Mouse (Mus musculus) MEL-GATA-1-ER (cell line): ENCODE data around the gene Itga5.
A peak's percentile ranks its signal among the peaks of the same experiment; 100 is the strongest.

ENCODE experiments used
- DNase-seq: peaks from one replicate; pipeline ENCODE4 v3.0.0-alpha.2; 2012; ENCODE audit warnings: low read depth; ENCODE audit errors: extremely low read depth

Gene Itga5

DNA sequence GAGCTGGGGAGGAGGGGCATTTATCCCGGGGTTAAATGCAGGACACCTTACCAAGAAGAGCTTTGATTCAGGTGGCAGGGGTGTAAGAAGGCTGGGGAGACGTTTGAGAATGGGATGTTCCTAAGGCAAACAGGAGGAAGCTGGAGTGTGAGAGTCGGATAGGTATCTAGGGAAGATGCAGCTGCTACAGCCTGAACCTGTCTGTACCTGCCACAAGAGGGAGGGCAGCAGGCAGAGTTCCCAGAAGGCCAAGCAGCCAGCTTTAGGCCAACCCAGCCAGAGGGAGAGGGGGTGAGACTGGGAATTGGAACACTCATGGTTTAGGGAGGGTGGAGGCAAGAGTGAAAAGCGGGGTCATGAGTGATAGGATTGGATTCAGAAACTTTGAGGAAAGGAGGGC is 25.8 kb downstream of the Itga5 start:
- no peak for DNase-seq

DNA sequence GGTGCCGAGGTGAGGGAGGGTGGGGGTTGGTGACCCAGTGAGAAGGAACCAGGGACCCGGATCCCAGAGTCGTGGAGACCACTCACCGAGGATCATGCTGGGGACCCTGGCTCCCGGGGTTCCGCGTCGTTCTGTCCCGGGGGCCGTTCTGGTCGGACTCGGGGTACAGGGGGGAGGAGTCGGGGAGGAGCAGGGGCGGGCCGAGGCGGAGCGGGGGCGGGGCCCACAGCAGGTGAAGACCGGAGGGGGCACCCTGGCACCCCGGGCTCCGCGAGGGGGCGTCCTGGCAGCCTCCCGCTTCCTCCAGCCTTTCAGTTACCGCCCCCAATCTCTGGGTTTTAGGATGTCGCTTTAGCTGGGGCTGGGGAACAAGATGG is 26.6 kb downstream of the Itga5 start, which contains the start of gene Zfp385a:
Gene Zfp385a, minus strand, starts transcription at position 133 of the 377 bp plus-strand sequence.
- DNase-seq = no peak

DNA sequence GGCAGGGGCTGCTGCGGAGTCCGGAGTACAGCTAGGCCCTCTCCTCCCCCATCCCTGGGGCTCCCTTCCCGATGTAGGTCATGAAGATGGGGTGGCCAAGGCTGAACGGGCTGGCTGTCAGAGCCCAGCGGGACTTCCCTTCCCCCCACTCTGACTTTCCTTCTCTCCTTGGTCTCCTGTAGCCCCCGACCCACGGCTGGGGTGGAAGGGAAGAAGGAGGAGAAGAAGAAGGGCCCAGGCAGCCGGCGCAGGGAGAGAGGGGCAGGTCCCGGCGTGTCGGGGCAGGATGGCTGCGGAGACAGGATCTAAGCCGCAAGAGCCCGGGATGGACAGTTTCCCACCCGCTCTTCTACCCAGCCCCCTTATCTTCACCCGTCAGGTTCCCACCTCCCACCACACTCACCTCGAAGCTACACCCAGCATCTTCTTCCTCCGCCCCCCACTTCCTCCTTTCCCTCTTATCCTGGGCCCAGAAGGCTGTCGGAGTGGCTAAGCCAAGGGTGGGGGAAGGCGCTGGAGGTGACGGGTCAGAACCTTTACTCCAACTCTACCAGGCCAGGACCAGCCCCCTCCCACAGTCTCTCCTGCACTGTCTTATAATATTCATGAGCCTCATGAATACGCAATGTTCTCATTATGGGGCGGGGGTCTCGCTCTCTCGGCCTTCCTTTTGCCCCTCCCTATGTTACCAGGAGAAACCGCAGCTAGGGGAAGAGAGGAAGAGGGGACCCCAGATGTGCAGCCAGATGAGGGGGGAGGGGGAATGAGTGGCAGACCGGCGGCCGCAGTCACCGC is 27.2 kb downstream of the Itga5 start:
- DNase-seq = peak; percentile 90

DNA sequence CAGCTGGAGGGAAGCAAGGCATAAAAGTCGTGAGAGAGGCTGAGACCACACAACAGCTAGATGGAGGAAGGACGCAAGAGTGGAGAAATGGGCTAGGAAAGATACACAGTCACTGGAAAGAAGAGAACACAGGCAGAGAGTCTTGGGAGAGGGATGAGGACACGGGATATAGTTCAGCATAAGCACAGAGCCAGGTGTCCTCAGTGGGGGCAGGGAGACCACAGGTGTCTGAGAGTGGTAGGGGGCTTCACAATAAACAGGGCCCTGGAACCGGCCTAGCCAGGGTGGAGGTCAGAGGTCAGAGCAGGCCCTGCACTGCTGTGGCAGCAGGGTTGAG is 27.8 kb downstream of the Itga5 start:
- DNase-seq = no peak

DNA sequence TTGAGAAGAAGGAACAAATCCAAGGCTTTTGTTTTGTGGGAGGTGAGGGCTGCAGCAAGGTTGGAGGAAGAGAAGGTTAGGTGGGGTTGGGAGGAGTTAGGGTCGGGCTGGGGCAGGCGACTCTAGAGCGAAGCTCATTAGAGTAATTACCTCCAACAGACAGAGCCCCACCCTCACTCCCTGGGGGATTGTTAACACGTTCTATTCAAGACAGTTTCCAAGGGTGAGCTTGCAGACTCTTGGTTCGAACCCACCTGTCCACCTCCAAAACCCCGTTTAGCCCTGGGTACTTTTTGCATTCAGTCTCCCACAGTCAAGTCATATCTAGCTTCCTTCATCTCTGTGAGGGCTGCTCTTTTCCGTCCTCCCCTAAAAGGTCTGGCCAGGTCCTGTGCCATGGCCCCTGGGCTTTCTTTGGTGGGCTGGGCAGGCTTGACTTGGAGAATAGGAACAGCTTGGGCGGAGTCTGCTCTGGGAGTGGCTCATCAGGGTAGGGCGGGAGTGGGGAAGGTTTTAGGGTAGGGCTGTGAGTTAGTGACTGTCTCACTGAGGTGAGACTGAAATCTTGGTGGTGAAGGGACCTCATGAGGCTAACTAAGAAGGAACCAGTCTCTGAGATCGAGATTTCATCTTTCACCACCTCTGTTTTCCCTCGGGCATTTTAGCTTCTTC is 29.4 kb downstream of the Itga5 start:
- no peak for DNase-seq

DNA sequence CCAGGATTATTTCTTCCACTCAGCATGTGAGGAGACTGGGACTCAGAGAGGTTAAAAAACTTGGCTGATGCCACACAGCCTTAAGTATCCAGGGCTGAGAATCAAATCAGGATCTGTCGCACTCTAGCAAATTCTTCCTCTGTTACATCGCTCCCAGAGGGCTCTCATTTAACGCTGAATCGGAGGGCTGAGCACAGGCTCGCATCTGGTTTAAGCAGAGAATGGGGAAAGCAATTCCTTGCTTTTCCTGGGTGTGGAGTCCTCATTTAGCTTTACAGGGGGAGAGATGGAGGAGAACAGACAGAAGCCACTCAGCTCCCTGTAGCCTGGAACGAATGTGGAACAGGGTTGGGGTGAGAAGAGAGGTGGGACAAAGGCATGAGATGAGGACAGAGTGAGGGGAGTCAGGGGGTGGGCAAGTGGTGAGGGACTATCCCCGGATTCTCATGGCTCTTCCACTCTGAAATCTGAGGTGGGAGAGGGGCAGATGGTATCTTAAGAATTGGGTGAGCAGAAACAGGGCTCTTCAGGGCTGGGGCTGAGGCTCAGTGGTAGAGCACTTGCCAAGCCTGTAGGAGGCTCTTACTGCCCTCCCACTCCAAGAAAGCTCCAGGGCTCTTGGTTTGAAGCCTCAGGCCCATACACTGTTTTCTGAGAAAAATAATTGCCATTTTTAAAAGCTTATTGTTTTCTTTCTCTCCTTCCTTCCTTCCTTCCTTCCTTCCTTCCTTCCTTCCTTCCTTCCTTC is 30.9 kb downstream of the Itga5 start:
- DNase-seq = no peak

DNA sequence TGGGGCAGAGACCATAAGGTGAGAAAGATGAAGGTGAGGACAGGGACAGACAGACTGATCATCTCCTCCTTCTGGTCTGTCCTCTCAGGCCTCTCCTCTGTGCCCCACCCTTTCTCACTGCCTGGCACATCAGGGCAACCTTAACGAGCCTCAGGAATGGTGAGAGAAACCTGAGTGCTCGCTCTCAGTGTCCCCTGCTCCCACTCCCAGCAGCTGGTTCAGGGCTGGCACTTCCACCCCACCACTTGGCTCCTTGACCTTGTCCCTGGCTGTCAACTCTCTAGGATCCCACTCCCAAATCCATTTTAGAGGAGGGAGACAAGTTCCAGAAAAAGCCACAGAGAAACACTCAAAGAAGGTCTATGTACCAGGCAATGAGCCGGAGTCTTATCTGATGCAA is 31.5 kb downstream of the Itga5 start:
- DNase-seq = no peak

DNA sequence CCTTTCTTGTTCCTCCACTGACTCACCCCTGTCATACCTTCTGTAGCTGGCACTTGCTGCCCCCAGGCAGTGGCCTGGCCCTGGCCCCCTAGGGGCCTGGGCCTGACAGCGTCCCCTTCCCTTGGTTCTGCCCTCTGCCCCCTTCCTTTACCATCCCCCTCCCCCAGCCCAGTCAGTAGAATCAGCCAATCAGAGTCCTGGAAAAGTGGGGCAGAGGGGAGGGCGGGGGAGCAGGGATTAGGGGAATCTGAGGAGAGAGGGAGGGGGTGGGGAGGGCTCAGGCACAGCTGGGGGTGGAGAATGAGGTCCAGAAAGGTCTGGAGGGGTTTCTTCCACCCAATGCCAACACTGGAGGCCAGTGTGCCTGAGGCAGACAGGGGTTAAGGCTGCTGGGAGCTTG is 32.4 kb downstream of the Itga5 start:
- DNase-seq = no peak

DNA sequence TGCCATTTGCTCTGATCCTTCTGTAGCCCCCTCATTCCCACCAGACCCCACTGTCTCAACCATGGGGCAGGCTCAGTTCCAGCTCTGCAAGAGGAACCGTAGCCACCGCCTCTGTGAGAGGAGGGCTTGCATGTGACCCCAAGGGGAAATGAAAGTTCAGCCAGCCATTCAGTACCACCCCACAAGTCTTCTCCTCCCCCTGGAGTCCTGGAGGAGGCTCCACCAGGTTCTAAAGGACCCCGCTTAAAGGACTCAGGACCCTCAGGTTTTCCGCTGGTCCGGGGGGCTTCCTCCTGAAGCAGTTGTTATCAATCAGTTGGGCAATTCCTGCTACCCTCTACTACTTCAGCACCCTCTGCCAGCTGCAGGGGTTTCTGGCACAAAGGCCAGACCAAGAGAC is 32.8 kb downstream of the Itga5 start:
- no peak for DNase-seq

DNA sequence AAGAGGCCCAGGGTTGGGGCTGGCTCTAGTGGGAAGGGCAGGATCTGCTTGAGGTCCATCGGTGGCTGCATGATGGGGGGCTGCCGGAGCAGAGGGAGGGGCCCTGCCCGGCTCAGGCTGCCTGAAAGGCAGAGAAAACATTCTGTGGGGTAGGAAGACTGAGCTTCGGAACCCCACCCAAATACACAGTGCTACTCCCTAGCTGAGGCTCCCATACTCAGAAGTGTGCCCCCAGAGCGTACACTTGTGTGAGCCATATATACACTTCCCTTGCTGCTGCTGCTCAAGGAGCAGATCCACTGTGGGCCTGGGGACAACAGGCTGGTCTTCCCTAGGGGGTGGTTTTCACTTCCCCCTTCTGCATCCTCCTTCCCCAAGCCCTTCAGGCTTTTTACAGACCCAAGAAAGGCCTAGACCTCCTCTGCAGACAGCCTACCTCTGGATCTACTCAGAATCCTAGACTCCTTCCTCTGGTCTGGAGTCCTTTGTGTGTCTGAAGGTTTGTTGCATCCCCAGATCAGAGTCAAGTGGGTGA is 33.4 kb downstream of the Itga5 start:
- DNase-seq = no peak

DNA sequence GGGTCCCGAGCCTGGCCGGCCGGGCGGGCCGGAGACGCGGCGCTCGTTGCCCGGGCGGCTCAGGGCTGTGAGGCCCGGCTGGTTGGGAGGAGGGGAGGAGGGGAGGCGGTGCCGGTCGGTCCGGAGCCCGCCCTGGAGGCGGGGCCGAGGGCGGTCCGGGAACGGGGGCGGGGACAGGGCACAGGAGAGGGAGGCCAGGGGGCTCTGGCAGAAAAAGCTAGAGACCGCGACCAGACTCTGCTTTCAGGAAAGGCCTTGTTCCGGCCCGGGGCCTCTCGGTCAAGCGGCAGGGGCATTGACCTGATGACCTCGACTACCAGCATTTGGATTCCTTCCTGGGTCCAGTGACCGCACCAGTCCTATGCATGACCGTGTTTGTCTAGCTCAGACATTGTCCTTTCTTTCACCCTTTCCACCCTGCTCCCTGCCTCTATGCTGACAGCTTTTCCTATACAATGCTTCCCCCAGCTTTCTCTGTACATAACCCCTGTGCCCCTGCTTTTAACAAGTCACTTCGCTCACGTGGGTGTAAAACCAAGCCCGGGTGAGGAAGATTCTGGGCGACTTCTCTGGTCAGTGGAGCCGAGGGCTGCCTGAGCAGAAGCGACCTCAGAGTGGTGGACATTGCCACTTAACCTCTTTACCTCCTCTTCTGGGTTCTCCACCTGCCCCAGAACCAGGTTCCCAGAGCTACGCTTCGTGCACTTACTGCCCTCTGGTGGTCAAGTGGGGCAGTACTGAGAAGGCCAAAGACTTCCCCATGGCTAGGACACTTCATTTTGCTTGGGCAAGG is 42.9 kb downstream of the Itga5 start:
- DNase-seq = no peak

DNA sequence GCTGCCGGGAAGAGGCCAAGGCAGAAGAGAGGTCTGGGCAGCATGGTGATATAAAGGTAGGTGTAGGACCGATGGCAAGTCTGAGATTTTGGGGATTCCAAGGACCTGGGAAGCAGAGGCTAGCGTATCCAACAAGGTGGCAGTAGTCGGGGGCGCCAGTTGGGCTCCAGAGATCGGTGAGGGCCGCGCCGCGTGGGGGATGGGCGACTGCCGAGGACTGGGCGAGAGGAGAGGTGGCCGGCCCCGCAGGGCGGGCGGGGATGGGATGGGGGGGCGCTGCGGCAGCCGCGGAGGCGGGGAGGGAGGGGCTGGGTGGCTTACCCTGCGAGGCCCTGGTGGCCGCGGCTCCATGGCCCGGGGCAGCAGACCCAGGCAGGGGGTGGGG is 43.5 kb downstream of the Itga5 start:
- DNase-seq = no peak

DNA sequence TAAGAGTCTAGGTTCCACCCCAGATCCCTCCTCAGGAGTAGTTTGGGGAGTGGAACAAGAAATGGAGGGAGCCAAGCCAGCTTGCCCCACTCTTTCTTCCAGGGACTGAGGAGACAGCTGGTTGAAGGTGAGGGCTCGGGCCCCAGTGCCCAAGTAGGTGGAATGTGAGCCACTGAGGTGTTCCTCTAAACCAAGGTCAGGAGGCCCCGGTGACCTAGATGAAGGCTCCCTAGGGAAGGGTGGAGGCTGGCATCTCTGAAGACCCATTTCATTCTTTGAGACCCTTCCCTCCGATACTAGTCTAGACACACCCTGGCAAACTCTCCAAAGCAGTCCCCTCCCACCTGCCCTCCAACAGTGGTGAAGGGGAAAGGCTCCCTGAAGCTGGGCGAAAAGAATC is 44.2 kb downstream of the Itga5 start:
- DNase-seq = no peak

DNA sequence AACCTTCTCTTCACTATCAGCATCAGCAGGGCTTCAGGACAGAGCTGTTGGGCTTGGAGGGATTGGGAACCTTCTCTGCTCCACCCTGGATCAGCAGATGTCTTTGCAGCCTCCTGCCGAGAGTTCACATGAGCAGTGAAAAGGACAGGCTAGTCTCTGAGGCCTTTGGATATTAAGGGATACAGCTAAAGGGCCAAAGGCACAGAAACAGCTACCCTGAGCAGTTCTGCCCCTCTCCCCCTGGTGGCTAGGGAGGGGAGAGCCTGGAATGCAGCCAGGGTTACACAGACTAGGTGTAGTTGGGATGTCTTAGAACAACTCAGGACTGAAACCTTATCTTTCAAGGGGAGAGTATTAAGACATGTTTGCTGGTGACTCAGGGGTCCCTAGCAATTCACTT is 45.5 kb downstream of the Itga5 start:
- no peak for DNase-seq

DNA sequence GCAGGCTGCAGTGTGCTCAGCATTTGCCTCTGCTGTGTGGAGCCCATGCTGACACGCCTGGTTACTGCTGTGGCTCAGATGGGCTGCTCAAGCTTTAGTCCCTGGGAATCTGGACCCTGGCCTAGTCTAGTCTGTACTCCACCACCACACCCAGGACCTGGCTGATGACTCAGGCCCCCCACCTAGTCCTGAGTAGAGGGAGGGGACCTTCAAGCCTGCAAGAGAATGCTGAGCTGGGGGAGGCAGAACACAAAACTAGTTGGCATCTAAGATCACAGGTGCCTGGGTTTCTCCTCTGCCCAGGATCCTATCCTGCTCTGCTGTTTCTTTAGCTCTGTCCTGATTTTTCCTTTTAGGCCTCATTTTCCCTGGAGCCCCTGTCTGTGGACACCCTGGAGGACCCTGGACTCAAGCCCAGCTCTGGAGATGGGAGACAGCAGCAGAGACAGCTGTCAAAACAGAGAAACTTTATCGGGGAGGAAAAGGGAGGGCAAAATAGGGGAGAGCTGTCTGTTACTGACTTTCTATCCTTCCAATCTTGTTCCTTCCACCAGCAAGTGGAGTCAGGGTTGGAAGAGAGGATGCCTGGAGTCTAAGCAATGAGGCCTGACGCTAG is 48.3 kb downstream of the Itga5 start:
- no peak for DNase-seq

DNA sequence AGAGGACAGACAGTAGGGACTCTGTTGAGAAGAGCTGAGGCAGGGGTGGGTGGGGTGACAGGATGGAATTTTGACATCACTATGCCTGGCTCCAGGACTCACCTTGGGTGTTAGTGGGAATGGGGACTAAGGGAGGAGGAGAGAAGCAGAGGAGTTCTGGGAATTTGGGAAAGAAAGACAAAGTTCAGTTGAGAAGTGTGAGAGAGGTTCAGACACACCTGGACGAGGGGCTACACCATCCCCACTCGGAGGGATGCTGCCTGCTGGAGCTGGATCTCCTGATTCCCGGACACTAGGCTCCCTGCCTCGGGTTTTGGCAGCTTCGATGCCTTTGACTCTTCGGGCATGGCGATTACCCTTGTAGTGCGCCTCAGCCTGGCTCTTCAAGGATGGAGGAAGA is 48.8 kb downstream of the Itga5 start:
- DNase-seq = no peak

DNA sequence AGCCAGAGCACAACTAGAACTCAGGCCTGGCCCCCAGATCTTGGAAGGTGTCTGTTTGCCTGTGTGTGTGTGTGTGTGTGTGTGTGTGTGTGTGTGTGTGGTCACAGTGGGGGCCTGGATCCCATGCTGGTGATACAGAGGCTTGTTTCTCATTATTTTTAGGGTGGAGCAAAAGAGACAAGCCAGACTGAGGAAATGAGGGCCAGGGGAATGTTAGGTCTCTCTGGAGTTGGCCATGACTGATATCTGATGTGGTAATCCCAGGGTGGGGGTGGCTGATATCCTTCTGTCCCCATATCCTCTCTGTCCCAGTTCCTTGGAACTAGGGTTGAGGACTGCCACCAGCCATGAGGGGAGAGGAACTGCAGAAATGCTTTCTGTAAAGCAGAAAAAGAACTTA is 49.4 kb downstream of the Itga5 start:
- DNase-seq = no peak

DNA sequence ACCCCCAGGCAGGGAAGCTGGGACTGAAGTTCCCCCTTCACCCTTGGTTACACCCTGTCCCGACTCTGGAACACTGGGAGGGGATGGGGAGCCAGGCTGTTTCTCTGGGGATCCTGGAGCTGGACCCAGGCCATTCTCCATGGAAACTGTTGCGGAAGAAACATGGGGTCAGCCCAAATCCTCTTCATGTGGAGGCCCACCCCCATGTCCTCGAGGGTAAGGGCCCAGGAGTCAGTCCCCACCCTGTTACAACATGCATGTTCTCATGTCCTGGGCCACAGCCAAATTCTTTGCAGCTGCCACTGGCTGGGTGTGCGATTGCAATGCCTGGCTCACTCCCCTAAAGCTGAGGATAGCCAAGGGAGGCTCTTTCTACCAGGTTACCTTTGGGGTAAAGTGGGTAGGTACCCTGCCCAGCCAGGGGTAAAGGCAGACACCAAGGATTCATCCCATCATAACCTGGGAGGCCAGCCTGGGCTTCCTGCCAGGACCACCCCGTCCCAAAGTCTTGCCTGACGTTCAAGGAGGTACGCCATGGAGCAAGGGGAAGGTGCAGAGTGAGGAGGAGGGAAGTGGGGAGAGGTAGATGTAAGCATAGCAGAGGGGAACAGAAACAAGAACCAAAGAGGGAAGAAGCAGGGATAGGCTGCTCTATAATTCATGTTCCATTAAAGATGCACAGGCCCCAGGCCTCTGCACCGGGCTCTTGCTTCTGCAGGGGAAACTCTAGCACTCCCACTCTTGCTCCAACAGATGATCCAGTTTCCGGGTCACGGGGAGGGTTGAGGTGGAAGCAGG is 50.4 kb downstream of the Itga5 start:
- DNase-seq = no peak

DNA sequence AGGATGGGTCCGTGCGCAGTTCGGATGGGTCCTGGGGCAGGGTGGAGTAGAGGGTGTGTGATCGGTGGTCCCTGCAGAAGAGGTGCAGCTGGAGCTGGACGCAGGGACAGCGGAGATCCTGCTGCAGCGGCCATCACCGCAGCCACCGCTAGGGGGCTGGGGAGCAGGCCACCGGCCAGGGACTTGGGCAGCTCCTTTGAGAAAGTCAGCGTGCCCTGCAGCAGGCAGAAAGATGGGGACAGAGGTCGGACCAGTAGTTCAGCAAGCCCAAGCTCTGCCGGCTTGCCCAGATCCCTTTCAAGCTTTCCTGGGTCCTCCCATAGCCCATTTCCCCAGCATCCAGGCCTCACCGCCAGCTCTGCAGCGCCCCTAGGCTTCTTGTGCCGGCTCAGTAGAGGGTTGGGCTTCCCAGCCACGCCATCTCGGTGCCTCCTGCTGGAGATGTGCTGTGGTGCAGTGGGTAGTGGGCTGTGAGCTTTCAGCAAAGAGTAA is 51.5 kb downstream of the Itga5 start:
- no peak for DNase-seq

DNA sequence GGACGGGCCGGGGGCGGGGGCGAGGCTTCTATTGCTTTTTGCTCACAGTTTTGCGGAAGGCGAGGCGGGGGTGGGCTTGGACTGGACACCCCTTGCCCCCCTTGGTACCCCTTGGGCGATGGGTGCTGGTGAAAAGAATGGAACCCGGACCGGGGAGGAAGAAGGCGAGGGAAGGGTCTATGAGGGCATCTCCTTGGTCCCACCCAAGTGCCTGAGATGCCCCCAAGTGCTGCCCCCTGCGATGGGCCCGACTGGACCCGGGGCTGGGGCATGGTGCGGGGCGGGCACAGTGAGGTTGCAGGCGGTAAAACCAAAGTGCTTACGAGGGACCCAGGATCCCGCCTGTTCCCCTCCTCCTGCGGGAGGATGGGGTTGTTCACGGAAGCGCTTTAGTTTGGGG is 52.4 kb downstream of the Itga5 start:
- no peak for DNase-seq
